Mouse (Mus musculus) lung, embryonic 15.5 days (tissue): ENCODE results near the gene Eya3. TPM values are rescaled to one million over a fixed set of nuclear protein-coding genes. Genes with fewer than 3 reads are reported as not detected.
"Not testable (repeated sequence)": the region's sequence is repeated elsewhere in the genome, so short reads cannot be mapped to it uniquely, and the experiment has no call there.

Experiments used
- ATAC-seq: fragments of 200-750 bp; cut with Nextera tagmentation; 2 replicates; pipeline ENCODE4 v1.8.0; 2017; ENCODE audit warnings: moderate number of reproducible peaks, borderline replicate concordance; ENCODE audit not compliant: low FRiP score, low TSS enrichment; ENCODE audit errors: extremely low read depth
- H3K27ac ChIP-seq: fragments of 300-500 bp; sonication (generic); 2 replicates; pipeline ENCODE4 v1.5.1; 2015; ENCODE audit warnings: moderate library complexity, mild to moderate bottlenecking, inconsistent platforms
- H3K27me3 ChIP-seq: fragments of 300-500 bp; sonication (generic); 2 replicates; pipeline ENCODE4 v1.6.1; 2015; ENCODE audit warnings: inconsistent platforms
- H3K36me3 ChIP-seq: fragments of 300-500 bp; sonication (generic); 2 replicates; pipeline ENCODE4 v1.6.1; 2015; ENCODE audit warnings: inconsistent platforms
- H3K4me1 ChIP-seq: fragments of 300-500 bp; sonication (generic); 2 replicates; pipeline ENCODE4 v1.6.1; 2015; ENCODE audit warnings: inconsistent platforms
- H3K4me2 ChIP-seq: fragments of 300-500 bp; sonication (generic); 2 replicates; pipeline ENCODE4 v1.6.1; 2015; ENCODE audit warnings: inconsistent platforms, mild to moderate bottlenecking, moderate library complexity
- H3K4me3 ChIP-seq: fragments of 300-500 bp; sonication (generic); 2 replicates; pipeline ENCODE4 v1.5.1; 2015; ENCODE audit warnings: mild to moderate bottlenecking, inconsistent platforms
- H3K9ac ChIP-seq: fragments of 300-500 bp; sonication (generic); 2 replicates; pipeline ENCODE4 v1.6.1; 2015; ENCODE audit warnings: inconsistent platforms
- H3K9me3 ChIP-seq: fragments of 300-500 bp; sonication (generic); 2 replicates; pipeline ENCODE4 v1.6.1; 2016; ENCODE audit warnings: inconsistent platforms
- WGBS: fragments of 180-500 bp; shearing (Covaris S2); methylation state at CpG from one replicate; pipeline ENCODE4 v1.1.7; 2015; 5-methylcytosine and 5-hydroxymethylcytosine counted together
- polyA plus RNA-seq: library from polyadenylated mRNA; unstranded; fragments of >200 nt; fragmentation: Nextera tagmentation; extraction: Ambion mirVana; gene quantifications from 2 replicates; pipeline ENCODE4 v1.2.1, GENCODE M21; 2015

The Eya3 gene
- polyA plus RNA-seq, 1 experiment from 2014 or later: 30.6 TPM

GRCm38 (mm10) chr4:132746911-132747517, 108.2 kb downstream of the Eya3 start:
- Histone ChIP-seq H3K9me3 (no peaks in the 10 kb centered on the region), H3K4me2 (0 out of 2 replicates have a peak overlapping the region, but pooled peaks have one; percentile 39), H3K36me3 (no peaks in the 10 kb centered on the region), H3K27ac (peak overlapping the region; percentile 55), H3K4me3 (no peak overlapping the region), H3K9ac (no peak overlapping the region), H3K4me1 (0 out of 2 replicates have a peak, but pooled peaks cover 2% of the 10 kb centered on the region), H3K27me3 (no peaks in the 10 kb centered on the region)
- 82% methylated on average over 9 of the region's 9 CpGs for WGBS
- ATAC-seq: no peak

DNA sequence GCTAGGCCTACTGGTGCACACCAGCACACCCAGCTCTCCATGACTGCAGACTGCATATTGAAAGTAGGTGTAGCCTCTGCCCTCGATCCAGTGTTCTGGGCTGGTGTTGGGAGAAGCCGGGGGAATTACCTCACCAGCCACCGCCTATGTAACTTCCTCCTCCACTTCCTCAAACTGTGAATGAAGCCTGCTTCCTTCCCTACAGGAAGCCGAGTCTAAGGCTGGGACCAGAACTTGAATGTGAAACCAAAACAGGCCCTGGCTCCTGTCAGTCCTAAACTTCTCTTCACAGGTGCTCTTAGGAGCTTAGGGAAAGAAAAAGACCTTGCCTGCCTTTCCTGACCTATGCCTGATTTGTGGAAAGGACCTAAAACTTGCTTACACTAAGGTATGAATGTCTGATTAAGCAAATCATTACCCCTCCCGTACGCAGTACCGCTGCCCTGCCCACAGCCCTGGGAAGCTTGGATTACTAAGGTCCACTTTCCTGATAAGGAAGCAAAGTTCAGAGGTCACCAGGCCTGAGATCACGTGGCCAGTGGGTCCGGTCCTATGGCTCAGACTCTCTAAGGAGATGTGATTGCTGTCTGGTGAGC, 109.0 kb downstream of the Eya3 start:
- Histone ChIP-seq H3K27ac (peak overlapping the region; percentile 55), H3K4me3 (0 out of 2 replicates have a peak overlapping the region, but pooled peaks have one; percentile 6), H3K9me3 (no peaks in the 10 kb centered on the region), H3K4me1 (0 out of 2 replicates have a peak, but pooled peaks cover 2% of the 10 kb centered on the region), H3K36me3 (no peaks in the 10 kb centered on the region), H3K27me3 (no peaks in the 10 kb centered on the region), H3K9ac (no peak overlapping the region), H3K4me2 (peak overlapping the region; percentile 39)
- WGBS: 35% methylated on average over 9 of the region's 9 CpGs
- ATAC-seq: no peak; the same call in 1 of the 2 replicates

DNA sequence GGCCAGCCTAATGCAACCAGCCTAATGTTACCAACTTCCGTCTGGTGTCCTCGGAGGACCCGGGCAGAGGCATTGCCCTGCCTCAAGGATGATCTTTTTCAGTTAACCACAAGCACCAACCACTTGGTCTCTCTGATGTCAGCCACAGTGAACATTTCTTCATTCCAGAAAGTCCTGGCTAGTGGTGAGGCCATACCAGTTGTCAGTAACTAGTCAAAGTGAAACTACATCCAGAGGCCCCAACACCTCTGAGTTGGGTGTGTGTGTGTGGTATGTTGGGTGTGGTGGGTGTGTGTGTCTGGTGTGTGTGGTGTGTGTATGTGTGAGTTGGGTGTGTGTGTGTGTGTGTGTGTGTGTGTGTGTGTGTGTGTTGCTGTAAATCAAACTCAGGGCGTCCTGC, 110.0 kb downstream of the Eya3 start:
- H3K27ac ChIP-seq: no peak overlapping the region
- no peak overlapping the region for H3K4me3 ChIP-seq
- 0 out of 2 replicates have a peak, but pooled peaks cover 2% of the 10 kb centered on the region for H3K4me1 ChIP-seq
- H3K9me3 ChIP-seq: no peaks in the 10 kb centered on the region
- H3K36me3 ChIP-seq: no peaks in the 10 kb centered on the region
- no peak for ATAC-seq
- WGBS: 96% methylated on average over 4 of the region's 4 CpGs
- H3K27me3 ChIP-seq: no peaks in the 10 kb centered on the region
- H3K9ac ChIP-seq: no peak overlapping the region
- H3K4me2 ChIP-seq: no peak overlapping the region

- no peaks in the 10 kb centered on the region for H3K27me3 ChIP-seq
- no peaks in the 10 kb centered on the region for H3K36me3 ChIP-seq
- H3K4me2 ChIP-seq: no peak overlapping the region
- H3K9ac ChIP-seq: no peak overlapping the region
- WGBS: 77% methylated on average over 6 of the region's 6 CpGs
- no peaks in the 10 kb centered on the region for H3K9me3 ChIP-seq
- H3K4me1 ChIP-seq: no peaks in the 10 kb centered on the region
- no peak for ATAC-seq
- no peak overlapping the region for H3K27ac ChIP-seq
- no peak overlapping the region for H3K4me3 ChIP-seq
These were observed 110.6 kb downstream of the Eya3 start for GRCm38 (mm10) chr4:132749258-132749982.

- Histone ChIP-seq H3K27me3 (peaks cover 9% of the 10 kb centered on the region; the same call in 1 of the 2 replicates), H3K4me2 (no peak overlapping the region), H3K4me3 (no peak overlapping the region), H3K4me1 (peaks cover 12% of the 10 kb centered on the region; the same call in 1 of the 2 replicates), H3K9ac (no peak overlapping the region), H3K9me3 (no peaks in the 10 kb centered on the region), H3K36me3 (no peaks in the 10 kb centered on the region), H3K27ac (no peak overlapping the region)
- no peak for ATAC-seq
- 43% methylated on average over 6 of the region's 6 CpGs for WGBS
These were observed 114.2 kb downstream of the Eya3 start for GRCm38 (mm10) chr4:132752992-132753391.

- 1% methylated on average over 22 of the region's 22 CpGs for WGBS
- peak; percentile 75; the same call in 1 of the 2 replicates for ATAC-seq
- Histone ChIP-seq H3K9ac (peak within 1 kb of the TSS; percentile 52), H3K9me3 (no peaks in the 10 kb centered on the region), H3K36me3 (no peaks in the 10 kb centered on the region), H3K27me3 (peaks cover 12% of the 10 kb centered on the region; the same call in 1 of the 2 replicates), H3K4me3 (peak within 1 kb of the TSS; percentile 48), H3K27ac (no peak within 1 kb of the TSS), H3K4me1 (peaks cover 12% of the 10 kb centered on the region; the same call in 1 of the 2 replicates), H3K4me2 (peak within 1 kb of the TSS; percentile 94)
These were observed 118.2 kb downstream of the Eya3 start, which contains the start of gene Smpdl3b for GRCm38 (mm10) chr4:132756974-132757373. Gene Smpdl3b, minus strand, starts transcription at chr4:132757252.

GRCm38 (mm10) chr4:132757633-132758351, 119.0 kb downstream of the Eya3 start:
- H3K36me3 ChIP-seq: no peaks in the 10 kb centered on the region
- ATAC-seq: no peak
- 76% methylated on average over 7 of the region's 7 CpGs for WGBS
- no peak overlapping the region for H3K27ac ChIP-seq
- H3K9ac ChIP-seq: no peak overlapping the region
- H3K4me3 ChIP-seq: 0 out of 2 replicates have a peak overlapping the region, but pooled peaks have one; percentile 48
- H3K9me3 ChIP-seq: no peaks in the 10 kb centered on the region
- H3K27me3 ChIP-seq: peaks cover 12% of the 10 kb centered on the region; the same call in 1 of the 2 replicates
- H3K4me2 ChIP-seq: peak overlapping the region; percentile 94
- peaks cover 12% of the 10 kb centered on the region; the same call in 1 of the 2 replicates for H3K4me1 ChIP-seq

- H3K27me3 ChIP-seq: peaks cover 12% of the 10 kb centered on the region; the same call in 1 of the 2 replicates
- WGBS: 44% methylated on average over 3 of the region's 3 CpGs
- H3K4me2 ChIP-seq: no peak overlapping the region
- no peak overlapping the region for H3K9ac ChIP-seq
- no peak for ATAC-seq
- no peak overlapping the region for H3K4me3 ChIP-seq
- H3K36me3 ChIP-seq: no peaks in the 10 kb centered on the region
- peaks cover 12% of the 10 kb centered on the region; the same call in 1 of the 2 replicates for H3K4me1 ChIP-seq
- H3K27ac ChIP-seq: no peak overlapping the region
- H3K9me3 ChIP-seq: no peaks in the 10 kb centered on the region
These were observed 121.5 kb downstream of the Eya3 start for GRCm38 (mm10) chr4:132760296-132760695.

DNA sequence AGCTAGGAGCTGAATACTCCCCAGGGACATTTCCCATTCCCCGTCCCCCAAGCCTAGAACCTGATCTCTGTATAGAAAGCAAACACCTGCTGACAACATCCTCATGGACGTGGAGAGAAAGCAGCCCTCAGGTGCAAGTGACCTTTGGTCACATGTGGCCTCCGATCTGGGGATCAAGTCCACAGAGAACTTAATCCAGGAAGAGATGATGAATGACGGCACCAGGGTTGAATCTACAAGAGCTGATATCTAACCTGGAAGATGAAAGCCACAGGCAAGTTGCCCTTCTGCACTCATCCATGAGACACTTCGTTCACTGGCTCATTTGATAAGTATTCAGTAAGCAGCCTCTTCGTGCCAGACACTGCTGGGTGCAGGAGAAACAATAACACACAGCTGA, 123.8 kb downstream of the Eya3 start:
- ATAC-seq: no peak
- Histone ChIP-seq H3K4me3 (no peak overlapping the region), H3K36me3 (no peaks in the 10 kb centered on the region), H3K4me1 (peaks cover 2% of the 10 kb centered on the region), H3K9ac (no peak overlapping the region), H3K9me3 (no peaks in the 10 kb centered on the region), H3K27me3 (peaks cover 6% of the 10 kb centered on the region; the same call in 1 of the 2 replicates), H3K4me2 (no peak overlapping the region), H3K27ac (no peak overlapping the region)
- WGBS: 60% methylated on average over 6 of the region's 6 CpGs

- not testable (repeated sequence) for H3K9ac ChIP-seq, H3K4me3 ChIP-seq, ATAC-seq, H3K27ac ChIP-seq, H3K27me3 ChIP-seq, H3K4me2 ChIP-seq, H3K36me3 ChIP-seq, H3K4me1 ChIP-seq, H3K9me3 ChIP-seq
- 80% methylated on average over 3 of the region's 3 CpGs for WGBS
These were observed 124.3 kb downstream of the Eya3 start for GRCm38 (mm10) chr4:132763125-132763524.
